8 mouse cellular contexts compared by ENCODE assay signal in the genomic region with DNA sequence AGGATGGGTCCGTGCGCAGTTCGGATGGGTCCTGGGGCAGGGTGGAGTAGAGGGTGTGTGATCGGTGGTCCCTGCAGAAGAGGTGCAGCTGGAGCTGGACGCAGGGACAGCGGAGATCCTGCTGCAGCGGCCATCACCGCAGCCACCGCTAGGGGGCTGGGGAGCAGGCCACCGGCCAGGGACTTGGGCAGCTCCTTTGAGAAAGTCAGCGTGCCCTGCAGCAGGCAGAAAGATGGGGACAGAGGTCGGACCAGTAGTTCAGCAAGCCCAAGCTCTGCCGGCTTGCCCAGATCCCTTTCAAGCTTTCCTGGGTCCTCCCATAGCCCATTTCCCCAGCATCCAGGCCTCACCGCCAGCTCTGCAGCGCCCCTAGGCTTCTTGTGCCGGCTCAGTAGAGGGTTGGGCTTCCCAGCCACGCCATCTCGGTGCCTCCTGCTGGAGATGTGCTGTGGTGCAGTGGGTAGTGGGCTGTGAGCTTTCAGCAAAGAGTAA. TPM values are rescaled to one million over a fixed set of nuclear protein-coding genes. Genes with fewer than 3 reads are reported as not detected.
A peak's percentile ranks its signal among the peaks of the same experiment; 100 is the strongest.
DNase-seq lines count a peak whose midpoint lies in the region; ATAC-seq and TF ChIP-seq lines count a peak whose summit lies in the region.

No protein-coding gene starts in this region.

- in situ Hi-C loops in Patski (cut with MboI; ENCODE audit: low pct_unique_long_range_greater_than_20kb), result loop anchor here (10.0 kb wide), 1 partner anchor 330 kb away; no protein-coding TSS in a partner anchor

- peak; percentile 40 for ATAC-seq in Patski
- peak; percentile 45; the same call in 1 of the 2 replicates for ATAC-seq in cerebellum, adult (ENCODE audit: insufficient number of reproducible peaks, low FRiP score, low TSS enrichment)
- ATAC-seq in forebrain, embryonic 11.5 days (replicated peaks; ENCODE audit: low FRiP score), result peak; percentile 85
- no peak for ATAC-seq in activated CD4-positive, CD25-positive, alpha-beta regulatory T cell, adult 4 months

- H3K9ac ChIP-seq in forebrain, embryonic 11.5 days (ENCODE audit: low read length), result no peak overlapping the region; the same call in 1 of the 2 replicates

- 3% methylated on average over 18 of the region's 18 CpGs for WGBS in forebrain, embryonic 11.5 days

- no peak overlapping the region; the same call in 1 of the 2 replicates for H3K4me3 ChIP-seq in forebrain, embryonic 11.5 days (ENCODE audit: low read depth, low read length)

- H3K27ac ChIP-seq in forebrain, embryonic 11.5 days (ENCODE audit: low read depth, low read length), result no peak overlapping the region

- peak overlapping the region; percentile 39 for H3K4me2 ChIP-seq in forebrain, embryonic 11.5 days (ENCODE audit: low read depth, low read length, severe bottlenecking)

- no peak for TF ChIP-seq CTCF in Patski (IDR thresholded peaks at IDR 0.05)

- no peaks in the 10 kb centered on the region for H3K9me3 ChIP-seq in forebrain, embryonic 11.5 days (ENCODE audit: control insufficient read depth, low read length)

- no peaks in the 10 kb centered on the region for H3K27me3 ChIP-seq in Patski
- H3K27me3 ChIP-seq in forebrain, embryonic 11.5 days (ENCODE audit: control insufficient read depth, insufficient read depth, low read length), result no peaks in the 10 kb centered on the region

- DNase-seq in Patski (ENCODE audit: low read depth, low spot score), result no peak
- DNase-seq in forebrain, embryonic 11.5 days (ENCODE audit: low spot score), result peak; percentile 91
- peak; percentile 88 to 92 for DNase-seq in heart, postnatal 14 days
- DNase-seq in kidney, postnatal 36 days, result peak; percentile 78 to 92
- peak; percentile 82 for DNase-seq in lung, postnatal 14 days
- peak; percentile 63 for DNase-seq in skeletal muscle tissue, adult 2 months (ENCODE audit: low read depth, low spot score)

- H3K36me3 ChIP-seq in forebrain, embryonic 11.5 days (ENCODE audit: control insufficient read depth, insufficient read depth, low read length), result peaks cover 3% of the 10 kb centered on the region; the same call in 1 of the 2 replicates

- POLR2A ChIA-PET in Patski (lab: Charles Lee), result no interaction called here

- CTCF ChIA-PET in Patski (lab: Charles Lee), result interaction anchor here (0.8 to 1.9 kb wide), 9 partner anchors 8 to 142 kb away, joined by 3 to 14 read pairs (median 3); no protein-coding TSS in a partner anchor

- intact Hi-C loops in heart, postnatal 14 days (cut with DNase I), result no loop called here

- H3K4me1 ChIP-seq in forebrain, embryonic 11.5 days (replicated peaks; ENCODE audit: control insufficient read depth, insufficient read depth, low read length), result 0 out of 2 replicates have a peak, but pooled peaks cover 3% of the 10 kb centered on the region

RNA-seq across cellular contexts. Expression of a gene that starts 4.6 kb away (rescaled TPM):
- not detected for polyA plus RNA-seq in Patski (2021)
- not detected in 2 replicates for polyA plus RNA-seq in forebrain, embryonic 11.5 days (2014; fragmentation: Nextera tagmentation; extraction: Ambion mirVana)
- total RNA-seq in heart, postnatal 14 days (2021), result not detected
- polyA plus RNA-seq in activated CD4-positive, CD25-positive, alpha-beta regulatory T cell, adult 4 months (2017; shearing (Covaris generic)), result not detected

RNA-seq across cellular contexts. Expression of a gene that starts 24.8 kb away (rescaled TPM):
- polyA plus RNA-seq in Patski (2021), result 22.9 TPM
- 27.4 and 27.8 TPM in 2 replicates for polyA plus RNA-seq in forebrain, embryonic 11.5 days (2014; fragmentation: Nextera tagmentation; extraction: Ambion mirVana)
- total RNA-seq in heart, postnatal 14 days (2021), result 10 to 100 TPM; 16.6 to 18.4 TPM
- not detected for polyA plus RNA-seq in activated CD4-positive, CD25-positive, alpha-beta regulatory T cell, adult 4 months (2017; shearing (Covaris generic))

RNA-seq across cellular contexts. Expression of a gene that starts 42.5 kb away (rescaled TPM):
- 163 TPM for polyA plus RNA-seq in Patski (2021)
- 265 TPM in 2 replicates for polyA plus RNA-seq in forebrain, embryonic 11.5 days (2014; fragmentation: Nextera tagmentation; extraction: Ambion mirVana)
- 10 to 100 TPM; 58.9 to 63.6 TPM for total RNA-seq in heart, postnatal 14 days (2021)
- 100 to 1,000 TPM; 231 to 266 TPM for polyA plus RNA-seq in activated CD4-positive, CD25-positive, alpha-beta regulatory T cell, adult 4 months (2017; shearing (Covaris generic))

RNA-seq across cellular contexts. Expression of a gene that starts 51.5 kb away (rescaled TPM):
- polyA plus RNA-seq in Patski (2021), result 48.6 TPM
- 22.0 and 22.4 TPM in 2 replicates for polyA plus RNA-seq in forebrain, embryonic 11.5 days (2014; fragmentation: Nextera tagmentation; extraction: Ambion mirVana)
- 10 to 100 TPM; 61.1 to 70.4 TPM for total RNA-seq in heart, postnatal 14 days (2021)
- 1 to 10 TPM; 1.3 to 2.2 TPM for polyA plus RNA-seq in activated CD4-positive, CD25-positive, alpha-beta regulatory T cell, adult 4 months (2017; shearing (Covaris generic))

RNA-seq across cellular contexts. Expression of a gene that starts 56.9 kb away (rescaled TPM):
- polyA plus RNA-seq in Patski (2021), result not detected
- 6.6 and 7.6 TPM in 2 replicates for polyA plus RNA-seq in forebrain, embryonic 11.5 days (2014; fragmentation: Nextera tagmentation; extraction: Ambion mirVana)
- total RNA-seq in heart, postnatal 14 days (2021), result under 1 TPM; 0.60 to 0.83 TPM
- 1 to 10 TPM; 1.2 TPM for polyA plus RNA-seq in activated CD4-positive, CD25-positive, alpha-beta regulatory T cell, adult 4 months (2017; shearing (Covaris generic))

Comparison
In these comparisons a context has a peak if more than half of its experiments do, and no peak if none do; other contexts are left out.
1. RNA of a gene that starts 24.8 kb away (polyA plus RNA-seq): 27.4 to 27.8 TPM in forebrain, embryonic 11.5 days and 22.9 TPM in Patski (single experiment); not detected in activated CD4-positive, CD25-positive, alpha-beta regulatory T cell, adult 4 months; every median in the first group is over 10 times any median in the second.